Mouse (Mus musculus): ENCODE data around the gene Gm4869. TPM values are rescaled to one million over a fixed set of nuclear protein-coding genes. Genes with fewer than 3 reads are reported as not detected.

The Gm4869 gene
- polyA plus RNA-seq, 1 experiment from 2014 or later, result not detected

GRCm38 (mm10) chr5:140538111-140538683, 92.8 kb downstream of the Gm4869 start:
- no peak overlapping the region for H3K4me2 ChIP-seq (replicated peaks; ENCODE audit: low read depth, low read length)
- no peaks in the 10 kb centered on the region for H3K9me3 ChIP-seq (ENCODE audit: control insufficient read depth, low read length)
- no peak overlapping the region for H3K9ac ChIP-seq (ENCODE audit: low read depth, low read length)
- no peaks in the 10 kb centered on the region for H3K36me3 ChIP-seq (ENCODE audit: control insufficient read depth, insufficient read depth, low read length)
- 80% methylated on average over 13 of the region's 13 CpGs for WGBS
- no peak overlapping the region for H3K4me3 ChIP-seq (ENCODE audit: low read length)
- H3K27me3 ChIP-seq (ENCODE audit: control insufficient read depth, insufficient read depth, low read length), result no peaks in the 10 kb centered on the region
- no peak for ATAC-seq (ENCODE audit: low FRiP score, low TSS enrichment)
- no peak overlapping the region for H3K27ac ChIP-seq (ENCODE audit: low read depth, low read length)
- 0 out of 2 replicates have a peak, but pooled peaks cover 5% of the 10 kb centered on the region for H3K4me1 ChIP-seq (ENCODE audit: control insufficient read depth, insufficient read depth, low read length)

GRCm38 (mm10) chr5:140540106-140540505, 94.7 kb downstream of the Gm4869 start:
- no peak overlapping the region for H3K4me2 ChIP-seq (replicated peaks; ENCODE audit: low read depth, low read length)
- H3K36me3 ChIP-seq (ENCODE audit: control insufficient read depth, insufficient read depth, low read length), result no peaks in the 10 kb centered on the region
- no peaks in the 10 kb centered on the region for H3K27me3 ChIP-seq (ENCODE audit: control insufficient read depth, insufficient read depth, low read length)
- H3K9ac ChIP-seq (ENCODE audit: low read depth, low read length), result no peak overlapping the region
- 13% methylated on average over 8 of the region's 8 CpGs for WGBS
- H3K4me1 ChIP-seq (ENCODE audit: control insufficient read depth, insufficient read depth, low read length), result 0 out of 2 replicates have a peak, but pooled peaks cover 5% of the 10 kb centered on the region
- no peak overlapping the region for H3K4me3 ChIP-seq (ENCODE audit: low read length)
- no peak overlapping the region for H3K27ac ChIP-seq (ENCODE audit: low read depth, low read length)
- peak; percentile 38; the same call in 1 of the 2 replicates for ATAC-seq (ENCODE audit: low FRiP score, low TSS enrichment)
- H3K9me3 ChIP-seq (ENCODE audit: control insufficient read depth, low read length), result no peaks in the 10 kb centered on the region

- Histone ChIP-seq H3K4me1 (ENCODE audit: control insufficient read depth, insufficient read depth, low read length) (no peaks in the 10 kb centered on the region), H3K4me3 (ENCODE audit: low read length) (no peak overlapping the region), H3K9me3 (ENCODE audit: control insufficient read depth, low read length) (no peaks in the 10 kb centered on the region), H3K27ac (ENCODE audit: low read depth, low read length) (no peak overlapping the region), H3K4me2 (replicated peaks; ENCODE audit: low read depth, low read length) (no peak overlapping the region), H3K27me3 (ENCODE audit: control insufficient read depth, insufficient read depth, low read length) (no peaks in the 10 kb centered on the region), H3K36me3 (ENCODE audit: control insufficient read depth, insufficient read depth, low read length) (no peaks in the 10 kb centered on the region), H3K9ac (ENCODE audit: low read depth, low read length) (no peak overlapping the region)
- ATAC-seq (ENCODE audit: low FRiP score, low TSS enrichment), result no peak
- WGBS, result 74% methylated on average over 9 of the region's 9 CpGs
Measured at GRCm38 (mm10) chr5:140542811-140543575, 97.5 kb downstream of the Gm4869 start.

Small RNAs within 50 kb of the gene (microRNA-seq; reads per million reads assigned to microRNA genes)
- gene Mir7038, result not detected

Other genes starting within 250 kb of the Gm4869 start
- gene Mad1l1, start 124.1 kb upstream of the Gm4869 start, polyA plus RNA-seq (2014; fragmentation: Nextera tagmentation; extraction: Ambion mirVana), result 37.0 and 47.4 TPM in 2 replicates
- gene Nudt1, start 124.0 kb upstream of the Gm4869 start, polyA plus RNA-seq (2014; fragmentation: Nextera tagmentation; extraction: Ambion mirVana), result 53.7 and 61.4 TPM in 2 replicates
- gene Mrm2, start 113.7 kb upstream of the Gm4869 start, polyA plus RNA-seq (2014; fragmentation: Nextera tagmentation; extraction: Ambion mirVana), result 19.5 and 22.0 TPM in 2 replicates
- 10.5 and 12.9 TPM in 2 replicates for gene Snx8, start 56.4 kb upstream of the Gm4869 start, polyA plus RNA-seq (2014; fragmentation: Nextera tagmentation; extraction: Ambion mirVana)
- gene Eif3b, start 26.3 kb upstream of the Gm4869 start, polyA plus RNA-seq (2014; fragmentation: Nextera tagmentation; extraction: Ambion mirVana), result 139 and 188 TPM in 2 replicates
- gene Chst12, start 59.9 kb downstream of the Gm4869 start, polyA plus RNA-seq (2014; fragmentation: Nextera tagmentation; extraction: Ambion mirVana), result 13.3 and 17.5 TPM in 2 replicates
- gene Grifin, start 119.4 kb downstream of the Gm4869 start, polyA plus RNA-seq (2014; fragmentation: Nextera tagmentation; extraction: Ambion mirVana), result 0.34 TPM in 1 of 2 replicates, not detected in the other
- gene Lfng, start 161.7 kb downstream of the Gm4869 start, polyA plus RNA-seq (2014; fragmentation: Nextera tagmentation; extraction: Ambion mirVana), result 32.2 and 39.0 TPM in 2 replicates
- 40.0 and 48.5 TPM in 2 replicates for gene Ttyh3, start 203.4 kb downstream of the Gm4869 start, polyA plus RNA-seq (2014; fragmentation: Nextera tagmentation; extraction: Ambion mirVana)